Mouse (Mus musculus) lung, adult 2 months (tissue): ENCODE results near the gene Brwd1.

Source experiments
- CTCF ChIP-seq: fragments of 200-500 bp; IDR thresholded peaks from 2 replicates; pipeline ENCODE4 v1.5.1; 2011; ENCODE audit warnings: mild to moderate bottlenecking, low read length, control low read depth; ENCODE audit not compliant: insufficient read depth
- POLR2A ChIP-seq: fragments of 200-500 bp; IDR thresholded peaks from 2 replicates; pipeline ENCODE4 v1.6.1; 2011; ENCODE audit warnings: low read depth, mild to moderate bottlenecking, control low read depth, low read length, borderline replicate concordance; ENCODE audit errors: extremely low read depth

- TF ChIP-seq CTCF (no peak), POLR2A (no peak)
Observed at GRCm38 (mm10) chr16:96039538-96039937, 42.8 kb downstream of the Brwd1 start.
